Mouse (Mus musculus) C2C12 (cell line): ENCODE data around the gene Pla2r1. TPM values are rescaled to one million over a fixed set of nuclear protein-coding genes. Genes with fewer than 3 reads are reported as not detected.

ENCODE experiments used
- H3K27me3 ChIP-seq: one replicate; pipeline ENCODE4 v1.6.1; 2011; ENCODE audit not compliant: control insufficient read depth, insufficient read depth, insufficient read length
- H3K36me3 ChIP-seq: one replicate; pipeline ENCODE4 v1.6.1; 2011; ENCODE audit not compliant: control insufficient read depth, insufficient read depth
- H3K4me3 ChIP-seq: one replicate; pipeline ENCODE4 v1.5.1; 2011; ENCODE audit warnings: mild to moderate bottlenecking, control low read depth; ENCODE audit not compliant: poor library complexity, insufficient read depth, severe bottlenecking
- H3K79me2 ChIP-seq: one replicate; pipeline ENCODE4 v1.6.1; 2011; ENCODE audit not compliant: control insufficient read depth, insufficient read depth
- H3K79me3 ChIP-seq: one replicate; pipeline ENCODE4 v1.6.1; 2011; ENCODE audit warnings: low read depth, control low read depth
- H3ac ChIP-seq: one replicate; pipeline ENCODE3; 2011; ENCODE audit warnings: low read depth; ENCODE audit not compliant: control insufficient read depth, insufficient read length
- CEBPB ChIP-seq: IDR thresholded peaks from one replicate; pipeline ENCODE4 v1.6.1; 2011; ENCODE audit warnings: low read depth, mild to moderate bottlenecking, control low read depth, moderate library complexity
- CTCF ChIP-seq: IDR thresholded peaks from one replicate; pipeline ENCODE4 v1.5.1; 2011; ENCODE audit not compliant: control insufficient read depth, insufficient read depth, insufficient read length
- FOSL1 ChIP-seq: IDR thresholded peaks from one replicate; pipeline ENCODE4 v1.8.0; 2011; ENCODE audit warnings: mild to moderate bottlenecking, low read length; ENCODE audit not compliant: poor library complexity, insufficient read depth, severe bottlenecking
- MAX ChIP-seq: IDR thresholded peaks from one replicate; pipeline ENCODE4 v1.6.1; 2011; ENCODE audit warnings: mild to moderate bottlenecking, control low read depth
- MYOD1 ChIP-seq: IDR thresholded peaks from one replicate; pipeline ENCODE4 v1.6.1; 2011; ENCODE audit warnings: low read depth; ENCODE audit not compliant: control insufficient read depth, insufficient read length
- MYOG ChIP-seq: IDR thresholded peaks from one replicate; pipeline ENCODE4 v1.6.1; 2011; ENCODE audit not compliant: control insufficient read depth, insufficient read length; ENCODE audit errors: extremely low read depth
- USF1 ChIP-seq: IDR thresholded peaks from one replicate; pipeline ENCODE4 v1.6.1; 2011; ENCODE audit warnings: low read depth, mild to moderate bottlenecking, control low read depth, moderate library complexity
- polyA plus RNA-seq: library from polyadenylated mRNA; unstranded; fragments of >200 nt; fragmentation: generic; extraction: Trizol; gene quantifications from one replicate; pipeline ENCODE4 v1.2.1, GENCODE M21; 2012; ENCODE audit warnings: missing spikeins

Gene Pla2r1
- polyA plus RNA-seq, 1 experiment, result 0.48 TPM

- H3K79me3 ChIP-seq, result no peaks in the 10 kb centered on the region
- TF ChIP-seq USF1 (no peak), CTCF (no peak), MAX (no peak), MYOG (no peak), CEBPB (no peak), FOSL1 (no peak), MYOD1 (no peak)
Measured at GRCm38 (mm10) chr2:60540346-60540745, 12.8 kb downstream of the Pla2r1 start.

DNA sequence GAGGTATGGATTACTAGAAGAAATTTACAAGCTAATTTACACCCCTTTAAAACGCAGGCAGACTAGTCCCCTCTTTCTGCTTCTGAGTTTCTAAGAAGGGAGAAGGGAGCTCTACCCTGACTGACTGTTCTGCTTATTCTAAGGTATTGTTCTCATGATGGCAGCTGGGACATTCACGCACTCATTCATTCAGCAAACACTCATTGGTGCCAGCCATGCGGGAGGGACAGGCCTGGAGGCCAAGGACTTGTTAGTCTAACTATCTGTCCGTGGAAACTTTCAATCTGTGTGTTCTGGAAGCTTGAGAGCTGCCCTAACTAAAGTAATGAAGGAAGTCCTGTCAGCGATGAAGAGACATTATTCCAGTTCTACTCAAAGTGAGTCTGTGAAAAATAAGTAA lies 14.4 kb downstream of the Pla2r1 start:
- Histone ChIP-seq H3ac (no peak overlapping the region), H3K36me3 (no peaks in the 10 kb centered on the region), H3K4me3 (no peak overlapping the region), H3K79me2 (no peaks in the 10 kb centered on the region), H3K79me3 (no peaks in the 10 kb centered on the region), H3K27me3 (no peaks in the 10 kb centered on the region)
- TF ChIP-seq MAX (no peak), USF1 (no peak), CTCF (no peak), MYOG (no peak), FOSL1 (no peak), MYOD1 (no peak), CEBPB (no peak)

More at GRCm38 (mm10) chr2:60540346-60540745, 12.8 kb downstream of the Pla2r1 start:
- H3K27me3 ChIP-seq, result no peaks in the 10 kb centered on the region
- no peak overlapping the region for H3ac ChIP-seq
- no peaks in the 10 kb centered on the region for H3K79me2 ChIP-seq
- no peak overlapping the region for H3K4me3 ChIP-seq
- H3K36me3 ChIP-seq, result no peaks in the 10 kb centered on the region

- H3ac ChIP-seq, result no peak overlapping the region
Measured at GRCm38 (mm10) chr2:60538274-60538673, 14.8 kb downstream of the Pla2r1 start.

GRCm38 (mm10) chr2:60534755-60535154 lies 18.4 kb downstream of the Pla2r1 start:
- H3K4me3 ChIP-seq, result no peak overlapping the region
- no peaks in the 10 kb centered on the region for H3K79me2 ChIP-seq
- no peaks in the 10 kb centered on the region for H3K36me3 ChIP-seq
- H3K27me3 ChIP-seq, result no peaks in the 10 kb centered on the region
- no peak overlapping the region for H3ac ChIP-seq
- no peak for TF ChIP-seq CTCF
- no peak for TF ChIP-seq MYOG
- TF ChIP-seq MAX, result no peak
- no peak for TF ChIP-seq CEBPB
- no peak for TF ChIP-seq MYOD1
- TF ChIP-seq FOSL1, result no peak
- TF ChIP-seq USF1, result no peak
- no peaks in the 10 kb centered on the region for H3K79me3 ChIP-seq

More at GRCm38 (mm10) chr2:60538274-60538673, 14.8 kb downstream of the Pla2r1 start:
- Histone ChIP-seq H3K4me3 (no peak overlapping the region), H3K27me3 (no peaks in the 10 kb centered on the region), H3K79me2 (no peaks in the 10 kb centered on the region), H3K79me3 (no peaks in the 10 kb centered on the region), H3K36me3 (no peaks in the 10 kb centered on the region)
- no peak for TF ChIP-seq USF1
- TF ChIP-seq MYOG, result no peak
- TF ChIP-seq MYOD1, result no peak
- no peak for TF ChIP-seq MAX
- TF ChIP-seq CTCF, result no peak
- no peak for TF ChIP-seq CEBPB
- no peak for TF ChIP-seq FOSL1

- Histone ChIP-seq H3K4me3 (no peak overlapping the region), H3K79me3 (no peaks in the 10 kb centered on the region), H3K27me3 (no peaks in the 10 kb centered on the region), H3K36me3 (no peaks in the 10 kb centered on the region), H3K79me2 (no peaks in the 10 kb centered on the region), H3ac (no peak overlapping the region)
- no peak for TF ChIP-seq CEBPB
- no peak for TF ChIP-seq FOSL1
- TF ChIP-seq MYOG, result no peak
- no peak for TF ChIP-seq CTCF
- TF ChIP-seq MAX, result no peak
- TF ChIP-seq USF1, result no peak
- no peak for TF ChIP-seq MYOD1
Measured at GRCm38 (mm10) chr2:60533026-60533425, 20.1 kb downstream of the Pla2r1 start.

- no peak for TF ChIP-seq MYOG
- Histone ChIP-seq H3K4me3 (no peak overlapping the region), H3ac (no peak overlapping the region), H3K79me3 (no peaks in the 10 kb centered on the region), H3K27me3 (no peaks in the 10 kb centered on the region), H3K79me2 (no peaks in the 10 kb centered on the region), H3K36me3 (no peaks in the 10 kb centered on the region)
Measured at GRCm38 (mm10) chr2:60532495-60532894, 20.6 kb downstream of the Pla2r1 start.
